Mouse (Mus musculus): ENCODE measurements around the gene Drc3.

Drc3 gene

DNA sequence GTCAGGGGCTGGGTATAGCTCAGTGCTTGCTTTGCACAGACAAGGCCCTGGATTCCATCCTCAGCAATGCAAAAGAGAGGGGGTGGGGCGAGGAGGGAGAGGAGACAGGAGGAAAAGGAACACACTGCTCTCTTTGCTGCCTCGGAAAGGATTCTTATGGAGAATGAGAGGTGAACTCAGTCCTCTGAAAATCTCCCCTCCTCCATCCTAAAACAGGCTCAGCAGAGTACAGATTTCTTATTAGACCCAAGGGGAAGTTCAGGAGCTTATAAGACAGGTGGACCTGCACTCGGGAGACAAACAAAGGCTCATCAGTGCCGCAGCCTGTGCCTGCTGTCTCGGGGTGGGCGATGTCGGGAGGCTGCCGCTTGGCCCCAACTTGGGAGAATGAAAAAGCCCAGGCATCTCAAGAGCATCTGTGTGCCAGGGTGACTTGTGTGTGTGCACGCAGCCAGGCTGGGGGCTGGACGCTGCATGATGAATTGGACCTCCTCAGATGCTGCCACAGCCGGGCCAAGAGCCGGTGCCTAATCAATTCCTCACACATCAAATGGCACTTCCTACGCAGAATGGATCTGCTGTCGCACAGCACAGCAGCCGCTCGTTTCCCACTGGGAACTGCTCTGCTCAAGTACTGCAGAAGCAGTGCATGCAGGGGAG lies 31.8 kb downstream of the Drc3 start:
- in situ Hi-C loops (cut with MboI; ENCODE audit: unreplicated experiment in 2 of 2): no loop called here

DNA sequence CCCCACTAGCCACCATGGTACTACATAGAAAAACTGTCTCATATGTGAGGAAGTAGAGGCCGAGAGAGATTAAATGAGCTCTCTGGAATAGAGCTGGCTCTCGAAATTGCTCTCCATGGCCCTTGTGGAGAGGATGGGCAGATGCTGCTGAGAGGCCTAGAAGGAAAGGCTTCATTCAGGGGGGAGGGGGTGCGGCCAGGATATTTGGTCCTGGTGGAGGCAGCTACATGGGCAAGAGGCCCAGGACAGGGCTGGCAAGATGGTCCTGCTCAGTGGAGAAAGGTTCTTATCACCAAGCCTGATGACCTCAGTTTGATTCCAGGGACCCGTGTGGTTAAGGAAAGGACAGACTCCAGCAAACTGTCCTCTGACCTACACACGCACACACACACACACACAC lies 32.8 kb downstream of the Drc3 start:
- in situ Hi-C loops (cut with MboI; ENCODE audit: unreplicated experiment in 2 of 2): no loop called here

DNA sequence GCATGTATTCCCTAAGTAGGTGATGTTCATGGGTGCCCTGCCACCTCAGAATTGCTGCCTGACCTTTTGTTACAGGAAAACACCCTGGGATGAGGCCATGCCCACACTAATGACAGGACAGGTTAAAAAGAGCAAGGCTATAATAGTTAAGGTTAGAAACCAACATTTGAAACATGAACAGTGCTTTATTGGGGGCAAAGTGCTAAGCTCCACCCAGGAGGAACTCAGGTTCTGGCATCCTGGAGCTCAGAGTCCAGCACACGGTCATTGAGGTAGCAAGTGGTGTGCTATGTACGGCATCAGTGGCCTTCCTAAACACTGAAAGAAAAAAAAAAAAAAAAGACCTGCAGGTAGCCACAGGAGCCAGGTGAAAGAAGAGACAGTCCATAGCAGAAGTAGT lies 34.8 kb downstream of the Drc3 start:
- in situ Hi-C loops (cut with MboI; ENCODE audit: unreplicated experiment in 2 of 2): no loop called here

GRCm38 (mm10) chr11:60391346-60391745 lies 38.2 kb downstream of the Drc3 start:
- in situ Hi-C loops (cut with MboI; ENCODE audit: unreplicated experiment in 2 of 2): loop anchor here in 1 of 2 experiments (10.0 kb wide), 1 partner anchor 77 kb away; no protein-coding TSS in a partner anchor

DNA sequence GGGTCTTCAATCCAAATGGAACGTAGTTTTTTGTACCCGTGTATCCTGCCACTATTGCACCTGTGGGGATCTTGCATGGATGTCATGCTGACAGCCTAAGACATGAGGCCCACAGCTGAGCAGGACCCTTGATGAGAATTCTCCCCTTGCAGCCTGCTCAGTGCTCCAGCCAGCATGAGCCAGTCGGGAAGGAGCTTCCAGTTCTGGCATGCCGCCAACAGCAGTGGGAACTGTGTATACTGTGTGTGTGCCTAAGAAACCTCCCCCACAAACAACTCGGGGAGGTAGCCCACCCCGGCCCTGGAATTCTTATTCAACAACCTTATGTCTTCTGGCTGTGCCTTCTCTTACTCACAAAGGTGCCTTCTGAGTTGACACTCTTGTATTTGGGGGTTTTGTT lies 43.4 kb downstream of the Drc3 start:
- in situ Hi-C loops (cut with MboI; ENCODE audit: unreplicated experiment in 2 of 2): loop anchor here in 1 of 2 experiments (10.0 kb wide), 1 partner anchor 82 kb away; no protein-coding TSS in a partner anchor

- in situ Hi-C loops (cut with MboI; ENCODE audit: unreplicated experiment in 2 of 2): loop anchor here in 1 of 2 experiments (10.0 kb wide), 1 partner anchor 82 kb away; no protein-coding TSS in a partner anchor
Observed at GRCm38 (mm10) chr11:60397172-60397571, 44.0 kb downstream of the Drc3 start.

GRCm38 (mm10) chr11:60406606-60407005 lies 53.5 kb downstream of the Drc3 start:
- in situ Hi-C loops (cut with MboI; ENCODE audit: unreplicated experiment in 2 of 2): loop anchor here (5.0 to 10.0 kb wide), 3 partner anchors 329 to 532 kb away; no protein-coding TSS in a partner anchor

GRCm38 (mm10) chr11:60412173-60412572 lies 59.0 kb downstream of the Drc3 start:
- in situ Hi-C loops (cut with MboI; ENCODE audit: unreplicated experiment in 2 of 2): loop anchor here in 1 of 2 experiments (10.0 kb wide), 1 partner anchor 217 kb away; no protein-coding TSS in a partner anchor

GRCm38 (mm10) chr11:60412921-60413320 lies 59.8 kb downstream of the Drc3 start:
- in situ Hi-C loops (cut with MboI; ENCODE audit: unreplicated experiment in 2 of 2): loop anchor here in 1 of 2 experiments (10.0 kb wide), 1 partner anchor 218 kb away; no protein-coding TSS in a partner anchor

DNA sequence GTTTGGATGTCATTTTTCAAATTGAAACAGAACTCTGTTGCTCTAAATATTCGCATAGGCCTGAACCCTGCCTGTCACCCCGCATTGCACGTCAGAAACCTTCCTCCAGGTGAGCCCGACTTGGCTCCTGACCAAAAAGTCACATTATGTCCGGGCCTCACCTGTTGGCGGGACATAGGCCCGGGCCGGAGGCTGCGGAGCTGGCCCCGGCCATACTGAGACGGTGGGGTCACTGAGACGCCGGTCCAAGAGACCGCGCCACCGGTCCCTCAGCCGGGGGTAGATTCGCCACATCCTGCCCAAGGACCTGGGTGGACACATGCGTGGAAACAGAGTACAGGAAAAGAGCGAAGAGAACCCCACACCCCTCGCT lies 63.4 kb downstream of the Drc3 start:
- in situ Hi-C loops (cut with MboI; ENCODE audit: unreplicated experiment in 2 of 2): loop anchor here in 1 of 2 experiments (10.0 kb wide), 1 partner anchor 222 kb away; no protein-coding TSS in a partner anchor

DNA sequence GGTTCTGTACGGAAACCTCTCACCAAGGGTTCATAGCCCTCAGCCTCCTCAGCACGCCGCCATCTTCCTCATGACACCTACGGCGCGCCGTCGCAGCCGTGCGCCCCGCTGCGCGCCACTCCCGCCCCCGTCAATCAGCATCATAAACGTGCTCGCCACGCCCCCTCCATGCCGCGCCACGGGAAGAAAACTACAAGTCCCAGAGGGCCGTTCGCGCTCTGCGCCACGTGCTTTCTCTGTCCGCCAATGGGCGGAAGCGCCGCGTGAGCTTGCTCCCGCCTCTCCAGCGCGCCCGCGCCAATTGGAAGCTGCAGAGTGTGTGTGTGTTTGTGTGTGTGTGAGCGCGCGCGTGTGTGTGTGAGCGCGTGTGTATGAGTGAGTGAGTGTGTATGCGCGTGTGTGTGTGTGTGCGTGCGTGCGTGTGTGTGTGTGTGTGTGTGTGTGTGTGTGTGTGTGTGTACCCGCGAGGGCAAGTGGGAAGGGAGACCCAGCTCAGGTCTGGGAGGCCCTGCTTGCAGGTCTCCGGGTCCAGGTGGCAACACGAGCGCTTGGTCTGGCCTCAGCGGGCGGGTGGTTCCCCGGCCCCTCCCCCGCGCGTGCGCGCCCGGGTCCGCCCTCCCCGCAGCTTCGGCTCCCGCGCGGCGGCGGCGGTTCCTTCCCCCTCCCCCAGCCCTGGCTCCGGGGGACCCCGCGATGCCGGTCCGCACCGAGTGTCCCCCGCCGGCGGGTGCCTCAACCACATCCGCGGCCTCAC lies 64.0 kb downstream of the Drc3 start, which contains the start of gene Gid4:
TSS of gene Gid4 (plus strand) at position 183 of the 754 bp plus-strand sequence.
- in situ Hi-C loops (cut with MboI; ENCODE audit: unreplicated experiment in 2 of 2): loop anchor here in 1 of 2 experiments (10.0 kb wide), 1 partner anchor 222 kb away; no protein-coding TSS in a partner anchor

DNA sequence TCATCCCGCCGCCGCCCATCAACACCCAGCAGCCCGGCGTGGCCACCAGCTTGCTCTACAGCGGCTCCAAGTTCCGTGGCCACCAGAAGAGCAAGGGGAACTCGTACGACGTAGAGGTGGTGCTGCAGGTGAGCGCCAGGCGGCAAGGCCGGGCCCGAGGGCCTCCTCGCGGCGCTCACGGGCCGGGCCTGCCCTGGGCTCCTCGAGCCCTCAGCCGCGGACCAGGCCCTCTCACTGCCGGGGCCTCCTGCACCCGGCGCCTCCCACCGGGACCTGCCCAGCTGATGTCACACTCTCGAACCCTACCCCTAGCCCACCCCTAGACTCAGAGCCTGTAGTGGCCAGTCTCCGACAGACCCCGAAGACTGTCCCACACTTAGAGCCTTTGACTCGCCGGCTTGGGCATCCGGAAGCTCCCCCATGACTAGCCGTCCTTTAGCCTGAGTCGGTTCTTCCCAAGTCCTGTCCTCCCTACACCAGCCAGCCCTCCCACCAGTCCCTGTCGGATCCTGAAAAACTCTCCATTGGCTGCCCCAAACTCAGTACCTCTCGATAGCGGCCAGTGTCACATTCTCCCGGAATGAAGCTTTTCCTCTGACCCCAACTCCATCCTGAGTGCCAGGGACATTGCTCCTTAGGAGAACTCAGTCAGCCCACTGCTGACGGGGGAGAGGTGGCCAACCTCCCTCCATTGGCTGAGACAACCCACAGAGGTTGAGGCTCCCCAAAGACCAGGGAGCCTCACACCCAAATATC lies 64.8 kb downstream of the Drc3 start, which contains the start of gene Atpaf2:
TSS of gene Atpaf2 (minus strand) at position 741 of the 756 bp plus-strand sequence.
- in situ Hi-C loops (cut with MboI; ENCODE audit: unreplicated experiment in 2 of 2): loop anchor here in 1 of 2 experiments (10.0 kb wide), 1 partner anchor 223 kb away; no protein-coding TSS in a partner anchor

- in situ Hi-C loops (cut with MboI; ENCODE audit: unreplicated experiment in 2 of 2): loop anchor here in 1 of 2 experiments (10.0 kb wide), 1 partner anchor 224 kb away; no protein-coding TSS in a partner anchor
Observed at GRCm38 (mm10) chr11:60418473-60418803, 65.3 kb downstream of the Drc3 start.

DNA sequence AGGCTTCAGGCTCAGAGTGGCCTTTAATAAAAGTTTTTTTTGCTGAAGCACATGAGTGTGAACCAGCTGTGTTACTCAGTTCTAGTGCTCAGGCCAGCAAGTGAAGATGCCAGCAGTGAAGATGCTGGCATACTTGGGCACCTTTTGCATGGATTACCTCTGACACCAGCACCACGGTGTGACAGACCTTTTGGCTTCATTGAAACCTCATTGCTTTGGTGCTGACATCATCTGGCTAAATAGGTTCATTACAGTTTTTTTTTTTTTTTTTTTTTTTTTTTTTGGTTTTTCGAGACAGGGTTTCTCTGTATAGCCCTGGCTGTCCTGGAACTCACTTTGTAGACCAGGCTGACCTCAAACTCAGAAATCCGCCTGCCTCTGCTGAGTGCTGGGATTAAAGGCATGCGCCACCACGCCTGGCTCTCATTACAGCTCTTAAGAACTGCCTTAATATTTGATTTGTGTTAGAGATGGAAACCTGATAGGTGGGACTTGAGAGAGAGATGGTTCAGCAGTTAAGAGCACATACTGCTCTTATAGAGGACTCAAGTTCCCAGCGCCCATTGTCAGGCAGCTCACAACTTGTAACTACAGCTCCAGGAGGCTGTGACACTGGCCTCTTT lies 69.0 kb downstream of the Drc3 start:
- in situ Hi-C loops (cut with MboI; ENCODE audit: unreplicated experiment in 2 of 2): no loop called here

DNA sequence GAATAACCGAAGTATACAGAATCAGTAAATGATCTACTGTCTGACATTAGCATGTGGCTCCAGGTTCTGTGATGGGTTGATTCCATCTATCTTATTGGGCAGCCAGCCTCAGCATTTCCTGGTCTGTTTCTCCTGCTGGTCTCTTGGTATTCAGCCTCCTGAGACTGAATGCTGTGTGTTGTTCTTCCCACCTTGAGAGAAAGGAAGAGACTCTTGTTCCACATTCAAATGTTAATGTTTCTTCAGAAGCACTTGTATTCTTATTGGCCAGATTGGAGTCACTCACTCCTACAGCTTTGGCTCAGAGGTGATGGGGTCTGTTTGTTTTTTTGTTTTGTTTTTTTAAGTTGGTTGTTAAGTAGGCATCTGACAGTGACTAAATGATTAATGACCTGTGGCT lies 69.9 kb downstream of the Drc3 start:
- in situ Hi-C loops (cut with MboI; ENCODE audit: unreplicated experiment in 2 of 2): no loop called here

GRCm38 (mm10) chr11:60426417-60426816 lies 73.3 kb downstream of the Drc3 start:
- in situ Hi-C loops (cut with MboI; ENCODE audit: unreplicated experiment in 2 of 2): no loop called here

DNA sequence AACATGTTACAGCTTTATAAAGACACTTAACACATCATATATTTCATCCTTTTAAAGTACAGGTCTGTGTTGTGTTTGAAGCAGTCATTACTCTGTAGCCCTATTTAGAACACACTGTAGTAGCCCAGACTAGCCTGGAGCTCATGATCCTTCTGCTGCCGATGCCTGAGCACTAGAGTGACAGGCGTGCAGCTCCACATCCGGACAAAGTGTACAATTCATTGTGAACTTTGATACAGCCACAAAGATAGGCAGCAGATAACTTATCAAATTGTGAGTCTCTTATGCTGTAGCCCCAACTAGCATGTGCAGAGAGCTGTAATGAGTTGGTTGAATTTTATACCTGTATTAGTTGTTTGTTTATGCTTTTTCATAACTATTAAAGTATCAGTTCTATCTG lies 74.5 kb downstream of the Drc3 start:
- in situ Hi-C loops (cut with MboI; ENCODE audit: unreplicated experiment in 2 of 2): no loop called here

- in situ Hi-C loops (cut with MboI; ENCODE audit: unreplicated experiment in 2 of 2): no loop called here
Observed at GRCm38 (mm10) chr11:60433501-60433900, 80.4 kb downstream of the Drc3 start.

DNA sequence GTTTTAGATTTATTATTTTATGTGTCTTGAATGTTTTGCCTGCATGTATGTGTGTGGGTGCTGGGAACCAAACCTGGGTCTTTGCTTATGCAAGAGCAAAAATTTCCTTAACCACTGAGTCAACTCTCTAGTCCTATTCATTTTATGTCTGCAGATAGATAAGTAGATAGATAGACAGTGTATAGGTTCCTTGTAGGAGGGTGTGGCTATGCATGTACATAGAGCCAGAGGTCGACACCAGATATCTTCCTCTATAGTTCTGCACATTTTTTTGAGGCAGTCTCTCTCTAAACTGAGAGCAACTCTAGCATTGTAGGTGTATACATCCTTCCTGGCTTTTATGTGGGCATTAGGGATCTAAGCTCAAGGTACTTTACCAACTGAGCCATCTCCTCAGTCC lies 82.0 kb downstream of the Drc3 start:
- in situ Hi-C loops (cut with MboI; ENCODE audit: unreplicated experiment in 2 of 2): no loop called here

DNA sequence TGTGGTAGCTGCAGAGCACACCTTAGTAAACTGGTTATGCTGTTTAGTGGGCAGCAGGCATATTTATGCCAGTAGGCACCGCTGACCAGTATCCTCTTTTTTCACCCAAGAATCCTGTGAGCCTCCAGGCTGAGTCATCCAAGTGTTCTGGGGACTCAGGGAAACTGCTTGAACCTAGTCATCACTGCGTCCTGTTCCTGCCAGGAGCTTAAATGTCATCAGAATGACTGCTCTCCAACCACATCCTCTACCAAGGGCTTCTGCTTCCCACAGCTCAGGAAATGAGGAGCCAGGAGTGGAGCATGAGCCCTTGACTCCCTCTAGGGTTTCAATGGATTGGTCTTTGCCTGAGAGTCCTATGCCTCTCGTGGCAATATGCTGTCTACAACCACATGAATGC lies 83.5 kb downstream of the Drc3 start:
- in situ Hi-C loops (cut with MboI; ENCODE audit: unreplicated experiment in 2 of 2): no loop called here

All from v-Abl transformed pro-B cells (cell line).